Mouse (Mus musculus) erythroblast, embryonic 14.5 days (primary cell): ENCODE results near the gene Cdkl4.

Source experiments
- GATA1 ChIP-seq: IDR thresholded peaks from 2 replicates; pipeline ENCODE4 v1.6.1; 2012; ENCODE audit warnings: low read length, inconsistent platforms, mixed read lengths
- TAL1 ChIP-seq: IDR thresholded peaks from 3 replicates; pipeline ENCODE4 v1.6.1; 2012; ENCODE audit warnings: low read length, inconsistent platforms, mixed read lengths

DNA sequence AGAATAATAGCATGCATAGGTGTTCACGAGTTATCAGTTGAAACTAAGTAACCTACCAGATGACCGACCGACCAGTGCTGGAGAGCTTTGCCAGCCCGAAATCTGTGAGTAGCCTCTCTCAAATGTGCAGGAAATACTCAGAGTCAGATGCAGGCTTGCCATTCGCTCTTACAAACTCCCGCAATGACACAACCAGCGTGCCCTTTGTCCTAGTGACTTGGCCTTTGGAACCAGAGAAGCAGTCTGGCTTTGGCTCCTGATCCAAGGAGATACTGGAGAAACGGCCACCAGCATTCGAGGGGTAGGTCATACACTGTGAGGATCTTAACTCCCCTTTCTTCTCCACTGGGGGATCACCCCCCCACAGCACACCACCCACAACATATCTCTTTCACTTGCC is 61.7 kb downstream of the Cdkl4 start:
- TF ChIP-seq GATA1, result no peak
- TF ChIP-seq TAL1, result no peak
